Mouse (Mus musculus) natural killer cell, adult 2 months (primary cell): ENCODE measurements around the gene Dkk2.
"Not testable (repeated sequence)": the region's sequence is repeated elsewhere in the genome, so short reads cannot be mapped to it uniquely, and the experiment has no call there.

Source experiments
- DNase-seq, 2 experiments: peaks; one replicate each; pipeline ENCODE4 v3.0.0; 2022; ENCODE audit warnings: low spot score in 2 of 2

Dkk2 gene

DNA sequence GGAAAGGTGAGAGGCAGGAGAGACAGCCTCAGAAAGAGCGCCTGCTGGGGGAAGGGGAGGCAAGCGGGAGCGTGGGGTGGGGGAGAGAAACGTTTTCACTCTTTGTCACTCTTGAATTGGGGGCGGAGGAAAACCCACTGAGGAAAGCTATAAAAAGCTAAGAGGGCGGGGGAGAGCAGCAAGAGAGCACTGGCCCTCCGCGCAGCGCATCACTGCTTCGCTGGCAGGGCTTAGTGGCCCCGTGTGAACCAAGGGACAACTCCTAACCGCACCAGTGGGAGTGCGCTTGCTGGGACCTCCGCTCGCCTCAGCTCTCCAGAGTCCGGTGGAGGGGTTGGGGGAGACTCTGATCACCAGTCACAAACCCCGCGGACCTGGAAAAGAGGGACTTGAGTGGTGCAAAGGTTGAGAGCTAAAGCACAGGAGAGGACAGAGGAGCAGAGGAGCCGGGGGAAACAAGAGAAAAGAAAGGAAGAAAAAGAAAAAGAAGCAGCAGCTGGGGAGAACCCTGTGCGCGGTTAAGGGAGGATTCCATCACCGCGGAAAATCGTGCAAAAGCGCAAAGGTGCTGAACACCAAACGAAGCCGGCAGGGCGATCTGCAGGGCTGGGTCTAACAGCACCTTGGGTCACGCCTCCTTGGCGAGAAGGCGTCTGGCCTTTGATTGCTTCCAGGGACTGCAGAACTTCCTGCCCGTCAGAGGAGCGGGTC lies at the start of gene Dkk2:
Gene Dkk2 (plus strand): TSS at position 181 of the 711 bp plus-strand sequence.
- no peak for DNase-seq

DNA sequence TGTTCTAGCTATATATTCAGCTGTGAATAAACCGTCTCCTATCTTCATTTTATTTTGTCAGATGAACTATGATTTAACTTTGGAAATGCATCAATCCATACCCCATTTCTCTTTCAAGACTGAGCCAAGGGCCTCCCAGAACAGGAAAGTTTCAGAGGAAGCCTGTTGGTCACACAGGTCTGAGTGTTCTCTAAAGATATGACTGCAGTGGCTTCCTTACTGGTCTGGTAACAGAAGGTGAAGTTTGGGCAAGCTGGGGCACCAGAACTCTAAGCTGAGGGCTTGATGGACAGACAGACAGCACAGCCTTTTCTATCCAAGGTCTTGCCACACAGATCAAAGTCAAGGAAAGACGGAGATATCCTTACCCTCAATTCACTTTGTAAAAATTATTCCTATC lies 48.4 kb upstream of the Dkk2 start:
- no peak for DNase-seq

DNA sequence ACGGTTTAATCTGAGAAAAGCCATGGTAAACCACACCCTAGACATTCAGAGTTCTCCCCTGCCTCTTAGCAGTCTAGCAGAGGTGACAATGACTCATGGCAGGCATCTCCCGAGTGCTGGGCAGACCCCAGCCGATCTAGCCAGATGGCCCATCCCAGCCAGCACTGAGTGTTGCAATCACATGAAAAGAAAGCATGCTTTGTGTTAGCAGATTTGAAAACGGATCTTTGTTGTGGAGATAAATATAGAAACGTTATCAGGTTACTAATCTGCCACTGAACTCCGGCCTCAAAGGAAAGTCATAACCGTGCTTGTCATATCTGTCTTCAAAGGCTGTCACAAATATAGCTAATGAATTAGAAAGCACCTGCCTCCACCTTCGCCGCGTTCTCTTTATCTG lies 47.4 kb upstream of the Dkk2 start:
- no peak for DNase-seq

DNA sequence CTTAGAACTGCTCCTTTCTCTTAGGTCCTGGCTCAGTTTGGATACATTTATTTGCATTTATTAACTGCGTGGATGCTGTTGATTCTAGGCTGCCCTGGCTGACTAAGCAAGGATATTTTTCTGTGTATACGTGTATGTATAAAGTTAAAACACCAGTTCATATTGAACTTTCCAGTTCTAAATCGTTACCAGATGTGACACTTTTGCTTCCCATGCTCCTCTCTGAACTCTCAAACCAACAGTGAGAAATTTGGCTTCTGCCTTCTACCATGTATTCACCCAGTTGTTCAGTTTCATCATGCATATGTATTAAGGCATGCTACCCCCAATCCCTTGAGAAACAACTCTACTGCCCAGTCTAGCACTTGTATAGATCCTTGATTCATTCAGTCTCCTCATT lies 45.0 kb upstream of the Dkk2 start:
- no peak for DNase-seq

DNA sequence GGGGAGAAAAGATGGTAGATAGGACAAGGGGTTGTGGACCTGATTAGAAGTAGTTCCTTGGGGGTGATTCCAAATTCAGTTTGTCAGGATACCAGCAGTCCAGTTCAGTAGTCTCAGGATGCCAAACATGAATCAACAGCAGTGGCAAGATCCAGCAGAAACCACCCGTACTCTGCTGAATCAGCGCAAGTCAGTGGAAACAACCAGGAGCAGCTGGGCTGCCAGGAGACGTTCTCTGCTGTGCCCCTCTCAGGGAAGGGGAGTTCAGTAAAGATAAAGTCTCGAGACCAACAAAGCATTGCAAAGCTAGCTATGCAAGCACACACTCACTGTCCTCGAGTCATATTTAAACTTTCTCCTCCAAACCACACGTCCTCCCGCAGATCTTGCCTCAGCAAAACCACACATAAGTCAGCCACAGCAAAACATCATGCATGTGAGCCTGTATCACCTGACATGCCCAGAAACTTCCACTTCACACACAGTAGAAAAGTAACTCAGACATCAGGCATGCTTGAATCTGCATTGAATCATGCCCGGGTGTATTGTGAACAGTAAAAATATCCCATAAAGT lies 34.1 kb upstream of the Dkk2 start:
- no peak for DNase-seq

DNA sequence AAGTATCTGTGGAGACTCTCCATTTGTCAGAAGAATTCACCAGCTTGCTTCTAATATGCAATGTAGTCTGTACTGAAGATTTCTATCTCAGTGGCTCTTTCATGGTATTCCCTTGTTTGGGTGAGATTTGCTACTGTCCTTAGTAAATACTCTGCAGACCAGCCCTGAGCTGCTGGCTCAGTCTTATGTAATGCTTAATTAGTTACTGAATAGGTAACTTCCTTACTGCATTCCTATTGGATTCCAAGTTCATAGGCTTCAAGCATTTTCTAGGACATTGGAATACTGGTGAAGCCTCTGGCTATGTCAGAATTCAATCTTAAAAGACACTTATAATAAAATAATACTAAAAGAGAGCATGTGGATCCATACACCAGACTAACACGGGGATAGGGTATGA lies 22.3 kb upstream of the Dkk2 start:
- DNase-seq, result not testable (repeated sequence)

DNA sequence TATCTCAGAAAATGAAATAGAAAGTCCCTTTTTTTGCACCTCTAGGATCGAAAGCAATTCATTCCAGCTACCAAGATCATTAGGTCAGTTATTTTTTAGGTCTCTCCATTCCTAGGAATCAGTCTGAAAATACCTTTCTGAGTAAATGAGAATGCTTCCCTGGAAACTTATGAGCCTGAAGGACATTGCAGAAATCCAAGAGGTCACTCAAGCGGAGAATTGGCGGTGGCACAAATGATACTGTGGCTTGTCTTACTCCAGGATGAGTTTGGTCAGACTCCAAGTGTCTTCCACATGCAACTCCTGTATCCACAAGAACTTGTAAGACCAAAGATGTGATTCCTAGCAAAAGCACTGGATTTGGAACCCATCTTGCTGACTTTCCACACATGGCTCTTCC lies 21.7 kb upstream of the Dkk2 start:
- DNase-seq, result no peak

DNA sequence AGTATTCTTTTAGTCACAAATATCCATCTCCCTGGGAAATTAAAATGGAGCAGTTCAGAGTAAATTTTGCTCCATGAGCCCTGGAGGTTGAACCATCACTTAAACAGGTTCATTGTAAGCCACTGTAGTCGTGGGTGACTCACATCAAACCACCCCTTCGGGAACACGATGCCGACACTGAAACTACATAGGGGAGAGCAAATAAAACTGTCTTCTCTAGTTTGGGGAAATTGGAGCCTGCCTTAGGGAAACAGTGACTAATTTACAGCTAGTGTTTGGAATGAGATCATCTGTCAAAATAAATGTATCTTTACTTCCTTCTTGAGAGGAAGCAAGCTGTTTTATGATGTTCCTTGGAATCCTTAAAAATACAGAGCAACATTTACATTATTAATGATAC lies 21.1 kb upstream of the Dkk2 start:
- DNase-seq, result no peak

DNA sequence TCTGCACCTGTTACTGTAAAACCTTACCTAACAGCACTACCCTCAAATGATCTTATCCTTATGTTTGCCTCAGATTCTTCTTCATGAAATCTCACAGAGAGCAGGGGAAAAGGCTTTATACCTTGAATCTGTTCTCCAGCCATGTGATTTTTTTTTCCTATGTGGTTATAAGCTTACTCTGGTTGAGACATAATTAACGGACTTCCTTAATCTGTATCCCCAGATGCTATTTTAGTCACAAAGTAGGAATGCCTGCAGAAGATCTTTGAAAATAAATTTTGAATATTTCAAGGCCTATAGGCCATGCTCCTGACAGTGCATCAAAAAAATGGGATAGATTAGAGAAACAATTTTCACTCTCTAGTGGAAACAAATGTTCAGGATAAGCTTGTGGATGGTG lies 20.2 kb upstream of the Dkk2 start:
- DNase-seq, result no peak

DNA sequence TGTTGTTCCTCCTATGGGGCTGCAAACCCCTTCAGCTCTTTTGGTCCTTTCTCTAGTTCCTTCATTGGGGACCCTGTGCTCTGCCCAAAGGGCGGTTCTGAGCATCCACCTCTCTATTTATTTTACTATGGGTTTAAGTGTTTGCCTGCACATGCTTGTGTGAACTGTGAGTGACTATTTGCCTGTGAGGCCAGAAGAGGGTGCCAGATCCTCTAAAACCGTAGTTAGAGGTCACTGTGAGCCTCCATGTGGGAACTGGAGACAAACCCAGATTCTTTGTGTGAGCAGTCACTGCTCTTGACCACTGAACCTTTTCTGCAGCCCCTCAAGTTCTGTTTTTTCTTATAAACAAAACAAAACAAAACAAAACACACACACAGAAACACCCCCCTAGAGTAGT lies 14.1 kb upstream of the Dkk2 start:
- DNase-seq, result no peak

DNA sequence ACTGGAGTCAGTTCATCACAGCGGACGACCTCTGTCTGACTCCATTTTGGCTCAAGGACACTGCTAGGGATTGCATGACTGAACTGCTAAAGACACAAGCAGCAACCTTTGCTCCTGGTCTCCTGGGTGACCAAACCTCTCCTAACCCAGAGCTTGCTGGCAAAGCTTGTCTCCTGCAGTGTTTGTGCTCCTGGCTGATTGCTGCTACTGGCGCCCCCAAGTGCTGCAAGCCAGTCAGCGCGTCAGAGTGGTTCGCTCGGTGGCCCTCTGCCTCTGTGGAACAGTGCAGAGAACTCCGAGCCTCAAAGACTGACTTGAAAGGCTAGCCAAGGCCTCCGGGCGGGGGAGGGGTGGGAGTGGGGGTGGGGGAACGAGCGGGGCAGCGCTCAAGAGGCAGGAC lies 1.1 kb upstream of the Dkk2 start:
- no peak for DNase-seq

DNA sequence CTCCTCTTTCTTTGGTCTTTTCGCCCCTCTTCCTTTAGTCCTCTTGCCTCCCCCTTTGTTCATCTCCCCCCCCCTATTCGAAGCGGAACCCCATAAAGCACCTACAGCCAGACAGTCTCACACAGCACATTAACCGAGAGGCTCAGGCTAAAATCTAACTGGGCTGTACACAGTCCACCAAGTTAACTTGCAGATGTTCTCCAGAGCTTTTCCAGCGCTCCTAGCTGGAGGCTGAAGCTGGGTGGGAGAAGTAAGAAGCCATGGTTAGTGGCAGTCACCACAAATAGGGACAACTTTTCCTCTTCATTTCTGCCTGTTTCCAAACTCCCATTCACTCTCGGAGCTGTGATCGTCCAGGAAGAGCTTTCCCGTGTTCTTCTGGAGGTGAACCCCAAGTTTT lies 412 bp upstream of the Dkk2 start:
- no peak for DNase-seq

DNA sequence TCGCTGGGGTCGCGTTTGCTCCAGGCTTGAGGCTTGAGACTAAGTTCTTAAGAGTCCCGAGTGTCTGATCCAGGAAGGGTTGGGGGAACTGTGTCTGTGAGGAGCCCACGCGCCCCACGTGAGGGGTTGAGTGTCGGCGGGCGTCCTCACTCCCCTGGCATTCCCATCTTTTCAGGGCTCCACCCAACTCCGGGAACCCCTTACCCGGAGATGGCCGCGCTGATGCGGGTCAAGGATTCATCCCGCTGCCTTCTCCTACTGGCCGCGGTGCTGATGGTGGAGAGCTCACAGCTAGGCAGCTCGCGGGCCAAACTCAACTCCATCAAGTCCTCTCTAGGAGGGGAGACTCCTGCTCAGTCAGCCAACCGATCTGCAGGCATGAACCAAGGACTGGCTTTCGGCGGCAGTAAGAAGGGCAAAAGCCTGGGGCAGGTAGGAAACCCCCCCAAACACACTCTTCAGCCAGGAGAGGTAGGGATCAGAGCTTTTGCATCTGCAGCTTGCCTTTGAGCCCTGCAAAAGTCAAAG lies 795 bp downstream of the Dkk2 start:
- no peak for DNase-seq

DNA sequence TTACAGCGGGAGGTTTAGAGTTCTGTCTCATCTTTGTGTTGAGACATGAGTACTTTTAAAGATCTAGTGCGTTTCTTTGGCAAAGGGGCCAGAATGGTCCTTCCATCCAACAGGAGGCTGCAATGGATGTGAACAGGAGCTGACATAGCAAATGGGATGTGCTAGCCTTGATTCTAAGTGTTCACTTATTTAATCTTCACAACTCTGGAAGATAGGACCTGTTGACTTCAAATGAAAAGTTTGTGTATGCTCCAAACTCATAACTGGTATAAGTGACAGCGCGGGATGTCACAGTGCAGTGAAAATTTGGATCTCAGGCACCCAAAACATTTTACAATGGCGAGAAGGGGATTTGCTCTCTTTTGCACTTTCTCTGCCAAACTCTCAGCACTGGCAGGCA lies 1.4 kb downstream of the Dkk2 start:
- DNase-seq, result no peak

DNA sequence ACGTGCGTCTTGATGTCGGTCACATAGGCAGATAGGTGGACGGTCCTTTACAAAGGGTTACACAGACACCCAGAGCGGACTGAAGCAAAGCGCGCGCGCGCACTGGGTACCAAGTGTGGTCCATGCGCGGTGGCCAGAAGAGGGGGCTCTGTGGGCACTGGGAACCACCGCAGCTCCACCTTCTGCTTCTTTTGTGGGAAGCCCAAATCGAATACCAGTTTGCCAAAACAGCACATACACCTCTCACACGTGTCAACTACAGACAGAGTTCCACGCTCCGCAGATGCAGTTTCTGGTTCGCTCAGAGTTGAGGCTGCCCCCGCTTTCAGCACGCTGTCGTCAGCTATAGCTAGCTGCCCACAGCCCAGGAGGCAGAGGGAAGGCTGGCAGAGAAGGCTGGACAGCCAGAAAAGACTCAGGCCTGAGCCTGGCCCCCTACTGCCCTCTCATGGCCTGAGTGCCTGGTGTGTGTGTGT lies 2.0 kb downstream of the Dkk2 start:
- no peak for DNase-seq

DNA sequence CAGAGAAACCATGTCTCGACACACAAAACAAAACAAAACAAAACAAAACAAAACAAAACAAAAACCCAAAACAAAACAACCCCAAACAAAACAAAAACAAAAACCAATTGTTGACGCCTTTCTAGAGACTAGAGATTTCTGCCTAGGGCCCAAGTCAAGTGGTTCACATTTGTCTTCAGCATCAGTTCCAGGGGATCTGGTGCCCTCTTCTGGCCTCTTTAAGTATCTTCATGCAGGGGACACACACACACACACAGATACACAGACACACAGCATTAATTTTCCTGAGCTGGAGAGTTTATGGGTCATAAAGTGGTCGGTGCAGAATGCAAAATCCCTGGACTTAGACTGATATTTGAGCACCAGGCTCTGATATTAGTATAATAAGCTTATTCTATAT lies 7.9 kb downstream of the Dkk2 start:
- no peak for DNase-seq

DNA sequence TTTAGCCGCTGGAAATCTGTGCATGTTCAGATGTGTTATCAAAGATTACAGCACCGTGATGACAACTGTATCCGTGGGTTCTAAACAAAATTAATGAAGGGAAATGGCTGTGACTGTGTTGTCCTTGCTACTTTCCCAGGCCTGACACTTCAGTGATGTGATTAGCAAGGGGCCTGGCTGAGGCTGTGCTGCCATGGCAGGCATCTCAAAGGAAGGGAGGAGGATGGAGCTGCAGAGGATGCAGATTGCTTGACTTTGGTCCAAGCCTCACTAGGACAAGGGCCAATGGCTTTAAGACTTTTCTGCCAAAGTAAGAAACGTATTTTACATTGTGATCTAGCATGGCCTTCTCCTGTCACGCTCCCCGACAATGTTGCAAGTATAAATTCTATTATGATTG lies 11.2 kb downstream of the Dkk2 start:
- DNase-seq, result no peak

DNA sequence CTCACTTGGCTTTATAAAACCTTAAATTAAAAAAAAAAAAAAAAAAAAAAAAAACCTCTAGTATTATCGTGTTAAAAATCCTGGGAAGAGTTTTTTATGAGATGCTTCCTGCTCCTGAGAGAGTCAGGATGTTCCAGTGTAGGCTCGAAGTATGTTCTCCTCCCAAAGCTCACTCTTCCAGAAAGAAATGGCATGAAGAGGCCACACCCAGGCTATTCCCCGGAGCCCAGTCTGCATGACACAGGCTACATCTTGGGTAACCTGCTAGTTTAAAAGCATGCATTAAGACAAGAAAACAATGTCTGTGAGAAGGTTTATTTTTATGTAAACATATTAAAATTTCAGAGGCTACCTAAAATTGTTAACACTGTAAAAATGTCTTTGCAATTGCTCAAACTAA lies 15.7 kb downstream of the Dkk2 start:
- no peak for DNase-seq

DNA sequence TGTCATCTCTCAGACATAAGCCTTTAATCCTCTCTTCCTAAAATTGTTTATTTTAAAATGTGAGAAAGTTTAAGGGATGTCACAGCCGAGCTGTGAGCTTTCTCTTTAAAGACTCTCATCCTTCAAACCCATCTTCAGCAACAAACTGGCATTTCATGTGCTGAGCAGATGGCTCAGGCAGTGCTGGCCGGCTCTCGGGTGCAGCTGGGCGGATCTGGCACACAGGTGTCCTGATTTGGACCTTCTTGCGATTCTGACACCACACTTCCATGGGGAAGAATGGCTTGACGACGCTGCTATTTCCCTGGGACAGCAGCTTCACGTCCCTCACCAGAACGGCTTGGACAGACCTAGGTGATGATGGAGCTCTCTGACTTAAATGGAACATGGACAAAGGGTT lies 17.9 kb downstream of the Dkk2 start:
- no peak for DNase-seq

DNA sequence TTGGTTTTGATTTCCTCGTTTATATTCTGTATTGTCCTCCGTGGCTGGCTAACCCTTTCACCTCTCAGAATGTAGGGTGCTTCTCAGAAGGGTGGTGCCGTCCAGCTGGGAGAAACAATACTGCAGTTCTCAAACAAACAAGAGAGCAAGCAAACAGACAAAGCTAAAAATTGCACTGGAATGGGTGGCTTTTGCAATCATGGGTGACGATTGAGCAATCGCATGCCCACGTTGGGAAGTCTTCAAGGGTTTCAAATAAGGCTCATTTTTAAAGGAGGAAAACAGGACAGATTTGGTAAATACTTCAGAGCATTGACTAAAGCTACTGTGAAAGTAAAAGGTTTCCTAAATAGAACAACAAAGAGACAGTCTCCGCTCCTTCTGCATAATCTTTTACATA lies 18.4 kb downstream of the Dkk2 start:
- DNase-seq, result no peak

DNA sequence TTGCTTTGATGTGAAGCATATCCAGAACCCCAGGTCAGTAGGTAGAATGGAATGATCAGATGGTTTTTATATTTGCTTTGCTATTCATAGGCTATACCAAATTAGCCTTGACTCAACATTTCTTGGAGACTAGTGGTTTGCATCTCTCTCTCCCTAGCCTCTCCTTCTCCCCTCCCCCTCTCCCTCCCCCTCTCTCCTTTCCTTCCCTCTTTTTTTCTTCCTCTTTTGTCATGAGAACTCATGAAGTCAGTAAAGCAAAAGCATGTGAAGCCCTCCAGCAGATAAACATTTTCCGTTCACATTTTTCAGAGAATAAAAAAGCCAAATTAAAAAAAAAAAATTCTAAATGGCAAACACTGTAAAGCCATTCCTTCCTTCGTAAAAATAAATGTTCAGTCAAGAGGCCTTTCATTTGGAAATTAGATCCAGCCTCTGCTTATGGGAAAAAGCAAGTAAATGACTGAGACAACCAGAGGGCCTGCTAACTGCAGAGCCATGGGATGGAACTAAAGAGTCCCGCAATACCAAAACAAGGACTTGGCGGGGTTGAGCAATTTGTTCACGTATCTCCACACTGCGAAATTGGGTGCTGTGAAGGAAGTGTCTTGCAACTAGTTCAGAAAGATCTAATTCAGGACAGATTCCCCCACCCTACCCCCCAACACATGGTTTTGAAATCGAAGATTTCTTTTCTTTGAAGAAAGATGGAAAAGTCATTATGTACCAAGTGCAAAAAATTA lies 30.9 kb downstream of the Dkk2 start:
- no peak for DNase-seq

DNA sequence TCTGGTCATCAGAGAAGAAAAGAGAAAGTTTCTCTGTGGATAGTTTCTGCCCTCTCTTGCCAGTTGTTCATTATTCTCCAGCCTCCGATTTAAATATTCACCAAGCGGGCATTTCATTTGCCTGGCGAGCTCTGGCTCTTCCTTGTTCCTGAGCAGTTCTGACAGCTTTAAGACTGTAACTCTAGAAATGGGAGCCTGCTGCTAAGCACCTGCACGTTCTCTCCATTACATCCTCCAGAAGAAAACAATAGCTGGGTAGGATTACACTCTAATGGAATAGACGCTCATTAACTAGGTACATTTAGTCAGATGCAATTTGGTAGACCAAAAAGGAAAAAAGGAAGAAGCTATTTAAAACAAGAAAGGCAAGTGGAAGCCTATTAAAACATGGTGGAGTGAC lies 36.3 kb downstream of the Dkk2 start:
- DNase-seq, result no peak

DNA sequence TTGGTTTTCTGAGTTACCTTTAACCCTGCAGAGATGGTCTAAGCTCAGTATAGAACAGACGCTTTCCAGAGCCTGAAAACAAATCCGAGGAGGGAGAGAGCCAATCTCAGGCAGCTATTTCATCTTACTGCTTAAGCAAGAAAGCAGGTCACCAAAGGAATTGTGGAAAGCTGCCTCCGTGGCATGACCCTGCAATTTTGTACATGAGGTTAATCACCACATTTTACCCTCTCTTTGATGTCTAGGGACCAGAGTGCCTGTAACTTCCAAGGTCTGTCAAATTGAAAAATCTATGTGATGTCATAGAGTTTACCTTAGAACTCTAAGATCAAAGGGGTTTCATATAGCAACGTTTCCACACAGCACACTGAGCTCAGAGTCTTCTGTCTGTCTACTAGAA lies 37.5 kb downstream of the Dkk2 start:
- DNase-seq, result no peak
